Mouse (Mus musculus) frontal cortex, postnatal 14 days (tissue): ENCODE measurements at regions not wholly inside any gene's neighbourhood (a gene's known extent, or its start where the extent isn't known, plus 50 kb on each side); places are given as distances from the start of the nearest gene placed in this dataset.
"Not testable (repeated sequence)": the region's sequence is repeated elsewhere in the genome, so short reads cannot be mapped to it uniquely, and the experiment has no call there.

Experiments used
- DNase-seq, 2 experiments: peaks; one replicate each; pipeline ENCODE4 v3.0.0; 2022; ENCODE audit warnings: low spot score in 2 of 2

DNA sequence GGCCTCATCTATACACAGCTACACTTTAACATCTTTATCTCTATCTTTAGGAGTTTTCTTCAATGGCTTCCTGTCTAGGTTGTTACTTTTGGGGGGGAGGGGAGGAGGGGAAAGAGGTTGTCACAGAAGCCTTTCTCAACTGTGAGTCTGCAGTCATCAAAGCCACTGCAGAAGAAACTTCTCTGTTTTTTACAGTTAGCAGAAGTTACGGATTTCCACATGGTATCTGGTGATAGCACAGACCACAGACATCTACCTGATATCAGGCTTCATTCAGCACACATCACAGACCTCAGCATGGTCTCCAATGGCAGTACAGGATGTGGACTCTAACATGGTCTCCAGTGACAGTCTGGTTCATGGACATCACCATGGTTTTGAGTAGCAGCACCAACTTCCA, 234.8 kb upstream of the Adarb2 start:
- no peak for DNase-seq

DNA sequence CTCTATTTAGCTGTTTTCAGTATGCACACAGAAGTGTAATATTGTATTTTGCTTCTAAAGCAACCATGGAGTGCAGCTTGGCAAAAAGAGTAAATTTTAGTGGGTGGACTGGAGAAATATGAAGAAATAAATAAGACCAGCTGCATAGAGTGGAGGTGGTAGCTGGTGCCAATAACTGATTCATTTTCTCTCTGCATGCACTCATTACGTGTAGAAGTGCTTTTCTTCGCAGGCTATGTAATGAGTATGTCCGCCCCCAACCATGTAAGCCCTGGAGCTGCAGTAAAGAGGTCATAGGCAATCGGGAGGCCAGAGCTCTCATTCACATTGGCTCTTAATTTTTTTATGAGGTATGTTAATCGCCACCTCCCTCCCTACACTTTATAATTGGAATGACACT, 208.5 kb upstream of the Adarb2 start:
- no peak for DNase-seq

DNA sequence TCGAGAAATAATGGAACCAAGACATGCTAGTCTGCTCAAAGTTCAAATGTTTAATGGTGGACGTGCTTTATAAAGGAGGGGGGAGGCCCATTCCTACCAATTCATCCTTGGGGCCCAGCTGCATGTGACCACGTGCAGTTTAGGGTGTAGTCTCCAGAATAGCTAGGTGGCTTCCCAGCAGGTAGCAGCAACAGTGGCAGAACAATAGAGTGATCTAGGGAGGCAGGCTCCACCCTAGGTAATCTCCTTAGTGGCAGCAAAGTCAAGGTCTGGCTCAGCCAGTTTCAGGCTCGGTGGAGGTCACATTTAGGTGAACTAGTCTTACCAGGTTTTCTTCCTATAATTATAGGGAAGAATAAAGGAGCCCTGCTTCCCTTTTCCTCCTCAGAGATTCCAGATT, 172.6 kb upstream of the Adarb2 start:
- not testable (repeated sequence) for DNase-seq

DNA sequence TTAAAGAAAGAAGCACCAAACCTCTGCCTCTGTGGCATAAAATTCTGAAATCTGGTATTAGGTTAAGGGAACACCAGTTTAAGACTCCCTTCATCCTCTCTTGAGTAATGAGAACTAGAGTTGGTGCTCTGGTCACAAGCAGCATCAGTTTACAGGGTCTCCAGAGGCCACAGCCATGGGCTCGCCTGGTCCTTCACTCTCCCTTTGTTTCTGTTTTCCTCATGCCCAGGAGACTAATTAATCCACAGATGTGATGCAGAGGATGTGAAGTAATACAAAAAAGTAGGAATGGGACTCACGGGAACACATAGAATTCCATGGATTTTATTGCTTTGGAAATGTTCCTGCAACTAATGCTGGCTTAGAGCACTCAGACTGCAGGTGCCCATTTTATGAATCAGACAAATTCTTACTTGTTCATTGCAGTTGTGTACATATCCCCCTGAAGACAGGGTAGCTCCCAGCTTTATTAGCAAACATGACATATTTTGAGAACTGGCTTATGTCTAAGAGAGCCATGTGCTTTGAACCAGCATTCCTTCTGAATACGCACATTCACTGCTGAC, 151.7 kb upstream of the Adarb2 start:
- DNase-seq, result no peak

DNA sequence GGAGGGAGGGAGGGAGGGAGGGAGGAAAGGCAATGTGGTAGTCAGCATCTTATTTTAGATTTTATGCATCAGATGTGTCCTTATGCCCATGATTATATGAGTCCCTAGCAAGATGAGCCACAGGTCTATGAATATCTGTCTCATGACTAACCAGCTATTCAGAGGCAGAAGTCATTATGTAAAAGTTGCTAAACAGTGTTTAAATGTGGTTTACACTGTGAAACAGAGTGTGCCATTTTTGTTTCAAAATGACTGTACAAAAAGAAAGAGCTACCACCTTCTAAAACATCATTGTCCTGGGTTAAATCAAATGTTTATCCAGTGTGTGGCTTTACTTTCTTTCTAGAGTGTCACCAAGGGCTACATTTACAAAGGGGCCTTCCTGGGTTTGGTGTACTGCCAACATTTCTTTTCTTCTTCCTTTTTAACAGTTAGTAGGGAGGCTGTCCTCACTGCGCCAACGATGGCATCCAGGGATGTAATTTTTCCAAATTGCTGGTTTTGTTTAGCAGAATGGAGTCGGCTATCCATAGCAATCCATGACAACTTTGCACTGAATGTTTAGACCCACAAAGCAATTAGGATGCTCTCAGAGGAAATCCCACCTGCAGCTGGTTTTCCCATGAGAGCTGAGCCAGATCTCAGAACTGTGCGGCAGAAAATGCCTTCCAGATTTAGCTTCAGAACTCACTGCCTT, 146.4 kb upstream of the Adarb2 start:
- peak in 1 of 2 experiments; percentile 3 for DNase-seq

DNA sequence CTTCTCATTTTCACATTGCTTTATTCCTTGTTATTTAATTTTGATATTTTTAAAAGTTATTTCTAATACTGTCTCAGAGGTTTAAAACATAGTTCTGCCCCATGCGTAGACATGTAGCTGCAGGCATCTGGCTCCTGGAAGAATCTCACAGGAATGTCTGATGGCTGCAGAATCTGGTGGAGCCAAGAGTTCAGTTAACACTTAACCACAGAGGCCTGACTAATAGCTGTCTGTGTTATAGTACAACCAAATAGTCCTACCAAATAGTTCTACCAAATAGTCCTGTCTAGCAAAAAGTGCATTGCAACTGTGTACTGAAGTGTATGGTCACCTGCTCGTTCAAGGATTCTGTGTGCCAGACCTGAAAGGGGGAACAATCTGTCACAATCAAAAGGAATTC, 115.5 kb upstream of the Adarb2 start:
- no peak for DNase-seq

DNA sequence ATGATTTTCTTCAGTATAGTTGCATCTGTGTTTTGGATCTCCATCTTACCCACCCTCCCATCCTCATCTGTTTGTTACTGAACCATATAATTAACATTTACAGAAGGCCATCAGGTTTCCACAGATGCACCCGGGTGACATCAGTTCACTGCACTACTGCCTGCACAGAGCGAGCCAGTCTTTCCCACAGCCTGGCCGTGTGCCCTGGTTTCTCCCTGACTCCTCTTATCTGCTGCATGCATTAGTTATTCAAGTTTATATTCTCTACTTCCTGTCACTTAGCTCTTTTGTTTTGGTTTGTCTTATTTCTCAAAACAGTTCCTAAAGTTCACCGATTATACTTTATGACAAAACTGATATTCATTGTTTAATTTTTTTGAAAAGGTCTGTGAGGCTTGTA, 113.1 kb upstream of the Adarb2 start:
- DNase-seq, result no peak

DNA sequence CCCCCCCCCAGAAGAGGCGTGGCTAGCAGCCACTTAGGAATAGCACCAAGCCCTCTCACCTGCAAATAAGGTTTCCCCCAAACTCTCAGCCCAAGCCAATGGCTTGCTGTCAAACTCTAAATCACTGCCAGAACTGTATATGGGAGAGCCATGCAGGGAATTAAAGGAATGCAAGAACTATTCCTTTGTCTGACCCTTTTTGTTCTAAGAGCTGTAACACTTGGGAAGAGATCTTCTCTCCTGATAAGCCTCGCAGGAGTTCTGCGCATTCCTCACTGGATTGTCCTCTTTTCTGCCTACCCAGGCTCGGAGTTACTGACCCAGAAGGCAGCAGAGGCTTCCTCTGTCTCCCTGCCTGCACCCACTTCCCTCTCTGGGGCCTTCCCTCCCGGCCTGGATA, 94.0 kb upstream of the Adarb2 start:
- DNase-seq, result no peak

DNA sequence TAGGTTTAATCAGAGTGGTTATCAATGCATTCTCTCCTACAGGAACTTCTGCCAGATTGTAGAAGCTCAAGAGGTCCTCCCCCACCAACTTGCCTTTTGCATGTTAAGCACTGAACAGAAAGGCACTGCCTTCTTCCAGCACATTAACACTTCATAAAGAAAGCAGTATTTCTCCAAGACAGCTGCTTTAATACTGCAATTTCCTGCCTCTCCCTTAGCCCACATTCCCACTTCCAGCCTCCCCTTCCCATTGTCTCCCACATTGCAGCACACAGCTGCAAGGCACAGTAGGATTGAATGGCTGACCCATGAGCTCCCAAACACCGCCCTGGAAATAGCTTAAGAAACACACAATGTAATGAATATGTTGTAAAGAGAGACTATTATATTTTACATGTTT, 89.7 kb upstream of the Adarb2 start:
- DNase-seq, result no peak

DNA sequence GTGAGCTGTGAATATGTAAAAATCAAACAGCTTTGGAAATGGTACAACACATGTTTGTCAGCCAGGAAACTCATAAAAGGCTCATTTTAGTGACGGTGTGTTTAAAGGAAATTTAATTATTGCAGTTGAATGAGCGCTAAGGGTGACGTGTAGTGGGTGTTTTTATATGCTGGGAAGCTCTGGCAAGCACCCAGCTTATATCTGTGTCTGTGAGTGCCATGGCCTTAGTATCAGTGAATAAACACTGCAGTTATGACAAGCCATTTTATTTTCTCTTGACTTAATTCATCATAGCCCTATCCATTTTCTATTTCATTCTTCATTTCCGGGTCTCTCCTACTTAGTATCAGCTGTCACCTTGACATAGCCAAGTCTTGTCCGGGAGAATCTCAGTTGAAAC, 83.7 kb upstream of the Adarb2 start:
- DNase-seq, result no peak

DNA sequence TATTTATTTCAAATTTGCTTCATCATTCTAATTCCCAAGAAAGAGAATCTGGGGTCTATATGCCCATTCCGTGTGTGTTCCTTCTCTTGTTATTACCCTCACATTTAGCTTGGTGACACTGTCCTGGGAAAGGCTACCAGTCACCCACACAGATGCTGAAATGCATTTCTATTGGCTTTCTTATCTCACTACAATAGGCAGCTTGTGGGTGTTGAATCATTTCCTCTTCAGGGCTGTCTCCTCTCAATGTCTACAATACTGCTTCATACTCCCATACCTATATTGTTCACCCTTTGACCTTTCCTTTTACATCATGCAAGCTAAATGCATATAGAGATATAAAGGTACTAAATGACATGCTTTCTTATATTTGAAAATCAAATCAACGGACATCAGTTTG, 82.7 kb upstream of the Adarb2 start:
- no peak for DNase-seq

DNA sequence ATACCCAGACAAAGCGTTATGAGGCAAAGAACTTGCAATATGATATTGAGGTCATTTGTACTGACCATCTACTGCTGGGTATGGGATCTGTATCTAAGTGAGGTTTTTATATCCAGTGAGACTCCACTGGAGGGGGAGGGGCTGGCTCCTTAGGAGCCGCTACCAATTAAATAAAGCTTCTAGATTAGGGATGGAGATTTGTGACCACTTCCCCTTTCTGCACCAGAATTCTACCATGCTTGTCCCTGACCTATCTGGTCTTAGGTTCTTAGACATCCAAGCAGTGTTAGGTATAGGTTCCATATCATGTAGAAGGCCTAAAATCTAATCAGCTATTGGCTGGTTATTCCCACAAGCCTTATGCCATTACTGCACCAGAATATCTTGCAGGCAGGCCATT, 67.9 kb upstream of the Adarb2 start:
- DNase-seq, result no peak

DNA sequence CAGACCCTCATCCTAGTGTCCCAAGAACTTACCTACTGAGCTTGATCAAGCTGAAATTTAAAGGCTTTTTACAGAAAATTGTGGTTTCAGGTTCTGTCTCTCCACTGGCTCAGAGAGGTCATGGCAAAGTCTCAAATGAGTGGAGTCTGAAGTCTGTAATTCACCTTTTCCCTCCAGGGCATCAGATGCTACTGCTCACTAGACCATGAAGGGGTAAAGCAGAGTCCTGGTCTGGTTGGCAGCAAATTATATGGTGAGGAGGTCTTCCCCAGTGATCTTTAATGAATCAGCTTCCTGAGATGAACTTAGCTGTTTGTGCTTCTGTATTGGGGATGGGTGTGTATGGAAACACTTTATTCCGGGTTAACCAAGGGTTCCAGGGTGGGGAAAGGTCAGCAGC, 63.3 kb upstream of the Adarb2 start:
- no peak for DNase-seq

DNA sequence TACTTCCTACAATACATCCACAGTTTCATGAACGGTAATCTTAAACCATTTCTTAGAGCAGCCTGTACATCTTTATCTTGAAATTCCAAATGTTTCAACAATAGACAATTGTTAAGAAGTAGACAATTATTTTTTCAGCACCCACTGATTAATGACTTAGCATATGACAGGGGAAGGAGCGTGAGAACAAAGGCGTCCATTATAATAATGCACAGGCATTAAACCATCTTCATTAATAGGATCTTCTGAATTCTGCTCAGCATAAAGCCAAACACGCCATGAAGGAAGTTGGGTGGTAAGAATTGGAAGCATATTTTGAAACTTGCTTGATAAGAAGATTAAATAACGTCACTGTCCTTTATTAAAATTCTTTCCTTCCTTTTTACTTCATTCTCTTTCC, 50.5 kb upstream of the Adarb2 start:
- no peak for DNase-seq
